ENCODE assay signal across 12 mouse cellular contexts in genomic region chr8:127552836-127553235, GRCm38 (mm10).
DNase-seq lines count a peak whose midpoint lies in the region; ATAC-seq and TF ChIP-seq lines count a peak whose summit lies in the region.
"Had no signal": no experiment of that assay in that cellular context is flagged by ENCODE, and none has a peak within 500 bp of the region (broad histone marks: within the 10 kb centered on the region; RNA-seq: fewer than 3 reads in every experiment).

No protein-coding gene starts in this region.

- no peak overlapping the region for H3K4me2 ChIP-seq in forebrain, embryonic 12.5 days
- peak overlapping the region; percentile 25; the same call in 1 of the 2 replicates for H3K4me2 ChIP-seq in midbrain, embryonic 16.5 days (ENCODE audit: low read length)
- H3K4me2 ChIP-seq: heart, embryonic 11.5 days; lung, embryonic 15.5 days had no signal

- H3K9ac ChIP-seq in forebrain, embryonic 12.5 days: no peak overlapping the region
- H3K9ac ChIP-seq in midbrain, embryonic 16.5 days (ENCODE audit: low read depth, low read length): no peak overlapping the region
- H3K9ac ChIP-seq: lung, embryonic 15.5 days had no signal

- H3K27ac ChIP-seq in layer of hippocampus, adult 2 months: peak overlapping the region; percentile 4
- peak overlapping the region; percentile 56 for H3K27ac ChIP-seq in forebrain, embryonic 12.5 days
- H3K27ac ChIP-seq in midbrain, embryonic 16.5 days (ENCODE audit: low read length): peak overlapping the region; percentile 35; the same call in 1 of the 2 replicates
- H3K27ac ChIP-seq: gastrocnemius, adult 2 months; lung, embryonic 15.5 days had no signal

- peaks cover 43% of the 10 kb centered on the region for H3K4me1 ChIP-seq in forebrain, embryonic 12.5 days
- H3K4me1 ChIP-seq in midbrain, embryonic 16.5 days (ENCODE audit: control insufficient read depth, insufficient read depth, low read length): peaks cover 15% of the 10 kb centered on the region
- H3K4me1 ChIP-seq: lung, embryonic 15.5 days had no signal

- no peaks in the 10 kb centered on the region for H3K36me3 ChIP-seq in forebrain, embryonic 12.5 days (replicated peaks)
- H3K36me3 ChIP-seq in midbrain, embryonic 16.5 days (ENCODE audit: control insufficient read depth, insufficient read depth, low read length): no peaks in the 10 kb centered on the region
- H3K36me3 ChIP-seq: lung, embryonic 15.5 days had no signal

- WGBS in forebrain, embryonic 12.5 days: 28% methylated on average over 13 of the region's 13 CpGs
- WGBS in midbrain, embryonic 16.5 days: 43% methylated on average over 13 of the region's 13 CpGs

- no peak for TF ChIP-seq CTCF in layer of hippocampus, adult 2 months (conservative IDR thresholded peaks at IDR 0.05)

- H3K4me3 ChIP-seq in layer of hippocampus, adult 2 months: peak overlapping the region; percentile 27
- H3K4me3 ChIP-seq in forebrain, embryonic 12.5 days (replicated peaks): no peak overlapping the region
- no peak overlapping the region for H3K4me3 ChIP-seq in midbrain, embryonic 16.5 days (ENCODE audit: low read depth, low read length)
- H3K4me3 ChIP-seq: gastrocnemius, adult 2 months; lung, embryonic 15.5 days had no signal

- 0 out of 2 replicates have a peak, but pooled peaks cover 5% of the 10 kb centered on the region for H3K27me3 ChIP-seq in forebrain, embryonic 12.5 days
- no peaks in the 10 kb centered on the region for H3K27me3 ChIP-seq in midbrain, embryonic 16.5 days (ENCODE audit: control insufficient read depth, insufficient read depth, low read depth, low read length)
- H3K27me3 ChIP-seq: CH12.LX; lung, embryonic 15.5 days had no signal

- ATAC-seq in forebrain, embryonic 12.5 days (ENCODE audit: low FRiP score): peak; percentile 31; the same call in 1 of the 2 replicates
- no peak for ATAC-seq in midbrain, embryonic 16.5 days

- H3K9me3 ChIP-seq in forebrain, embryonic 12.5 days: no peaks in the 10 kb centered on the region
- no peaks in the 10 kb centered on the region for H3K9me3 ChIP-seq in midbrain, embryonic 16.5 days (replicated peaks; ENCODE audit: control insufficient read depth, low read length, poor library complexity, severe bottlenecking)
- H3K9me3 ChIP-seq: lung, embryonic 15.5 days had no signal

- no peak for DNase-seq in layer of hippocampus, adult 2 months (ENCODE audit: low spot score in 2 of 2)
- no peak for DNase-seq in layer of hippocampus, adult 11-12 months (ENCODE audit: low spot score)
- DNase-seq in forelimb bud, embryonic 11.5 days (ENCODE audit: low read depth, low spot score): peak; percentile 18
- DNase-seq in urinary bladder, postnatal 14 days (ENCODE audit: low spot score): no peak
- no peak for DNase-seq in lung, postnatal 36 days
- DNase-seq: gastrocnemius, adult 2 months; heart, postnatal 4 days had no signal

Comparison
In these comparisons a context has a peak if more than half of its experiments do, and no peak if none do; other contexts are left out.
1. H3K27ac ChIP-seq: peak in every context shown above with its lines; median percentile 56 in forebrain, embryonic 12.5 days; 35 in midbrain, embryonic 16.5 days; 4 in layer of hippocampus, adult 2 months.